Mouse (Mus musculus): ENCODE measurements around the gene Pawr.
"Not testable (repeated sequence)": the region's sequence is repeated elsewhere in the genome, so short reads cannot be mapped to it uniquely, and the experiment has no call there.

Pawr gene

DNA sequence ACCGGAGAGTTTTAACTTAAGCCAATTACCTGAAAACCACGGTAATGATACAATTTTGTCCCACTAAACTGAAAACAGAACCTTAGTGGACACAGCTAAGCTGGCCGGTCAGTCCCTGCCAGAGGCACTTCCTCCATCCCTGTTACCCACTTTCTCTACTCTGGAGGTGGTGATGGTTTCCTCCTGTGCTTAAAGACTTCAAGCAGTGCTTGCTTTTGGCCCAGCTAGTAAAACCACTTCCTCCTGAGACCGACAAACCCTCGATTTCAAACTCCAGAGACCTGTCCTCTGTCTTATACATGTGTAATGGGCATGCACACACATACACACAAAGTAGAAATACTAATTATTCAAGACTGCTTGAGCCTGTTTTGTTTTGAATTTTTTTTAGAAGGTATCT lies 85.5 kb downstream of the Pawr start:
- CTCF ChIA-PET = interaction anchor here in 1 of 4 experiments (1.6 kb wide), 1 partner anchor 28 kb away, joined by 4 read pairs; no protein-coding TSS in a partner anchor

DNA sequence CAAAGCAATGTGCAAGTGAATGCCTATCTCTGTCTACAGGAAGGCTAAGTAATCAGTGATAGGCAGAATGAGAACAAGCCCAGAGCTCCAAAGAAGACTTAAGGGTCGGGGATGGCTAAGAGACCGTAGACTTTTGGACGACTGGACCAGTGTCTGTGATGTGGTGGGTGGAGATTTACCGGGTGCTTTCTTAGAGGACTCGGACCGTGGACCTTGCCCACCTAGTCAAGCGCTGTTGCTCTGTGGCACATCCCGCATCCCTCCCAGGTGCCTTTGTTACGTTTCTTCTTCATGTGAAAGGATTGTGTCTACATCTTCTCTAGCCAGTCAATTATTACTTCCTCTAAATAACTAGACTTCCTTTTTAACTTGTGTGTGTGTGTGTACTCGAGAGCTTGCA lies 98.6 kb downstream of the Pawr start:
- ChIA-PET POLR2A (interaction anchor here in 3 of 4 experiments (0.7 to 13.3 kb wide), 13 partner anchors 10 to 144 kb away, joined by 3 to 197 read pairs (median 6); no protein-coding TSS in a partner anchor), CTCF (no interaction called here)

More for the DNA sequence above, 85.5 kb downstream of the Pawr start:
- POLR2A ChIA-PET = interaction anchor here in 3 of 4 experiments (0.9 to 3.9 kb wide), 11 partner anchors 11 to 119 kb away, joined by 3 to 9 read pairs (median 3); partner anchors contain the start of gene Pawr (in 1 of the 3)

DNA sequence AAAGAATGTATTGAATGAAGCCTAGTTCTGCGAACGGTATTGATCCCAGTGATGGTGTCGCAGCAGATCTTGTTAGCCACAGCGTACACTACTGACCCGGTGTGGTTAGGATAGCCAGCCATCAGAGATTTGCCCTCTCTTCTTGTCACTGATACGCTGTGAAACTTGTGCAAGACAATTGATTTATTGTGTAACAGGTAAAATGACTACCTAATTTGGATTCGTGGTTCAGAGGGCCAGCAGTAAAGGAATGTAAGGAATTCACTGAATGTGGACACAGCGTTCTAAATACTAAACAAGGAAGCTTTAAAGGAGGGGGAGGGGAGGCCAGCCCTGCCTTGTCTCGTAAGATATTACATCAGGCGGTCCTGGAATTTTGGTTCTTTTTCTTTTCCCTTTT lies 100.3 kb downstream of the Pawr start:
- ChIA-PET CTCF (interaction anchor here in 1 of 4 experiments (0.6 kb wide), 1 partner anchor 12 kb away, joined by 3 read pairs; no protein-coding TSS in a partner anchor), POLR2A (interaction anchor here (0.6 to 13.3 kb wide), 35 partner anchors 9 to 157 kb away, joined by 3 to 197 read pairs (median 5); partner anchors contain the start of gene Pawr (in 2 of the 4))

DNA sequence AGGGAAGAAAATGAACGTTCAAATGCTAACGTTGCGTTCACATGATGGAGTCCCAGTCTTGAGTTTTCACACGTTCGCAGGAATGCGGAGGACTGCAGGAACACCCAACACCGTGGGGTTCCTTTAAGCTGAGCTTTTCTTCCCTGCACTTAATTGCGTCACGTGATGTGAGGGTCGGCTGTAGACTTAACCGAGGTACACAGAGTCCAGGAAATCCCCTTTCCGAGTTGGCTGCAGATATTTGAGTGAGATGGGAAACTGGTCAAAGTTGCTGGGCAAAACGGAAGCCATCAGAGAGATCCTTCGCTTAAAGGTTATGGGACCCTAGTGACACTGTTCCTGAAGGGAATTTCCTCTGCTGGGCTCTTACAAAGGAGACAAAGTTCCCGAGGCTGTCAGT lies 102.1 kb downstream of the Pawr start:
- ChIA-PET POLR2A (interaction anchor here (0.6 to 13.3 kb wide), 47 partner anchors 8 to 1389 kb away, joined by 3 to 197 read pairs (median 5); partner anchors contain the start of genes Pawr (in 3 of the 4) and Ppp1r12a (in 1 of the 4)), CTCF (interaction anchor here in 3 of 4 experiments (0.6 to 2.3 kb wide), 4 partner anchors 13 to 1096 kb away, joined by 3 to 22 read pairs (median 4); no protein-coding TSS in a partner anchor)

DNA sequence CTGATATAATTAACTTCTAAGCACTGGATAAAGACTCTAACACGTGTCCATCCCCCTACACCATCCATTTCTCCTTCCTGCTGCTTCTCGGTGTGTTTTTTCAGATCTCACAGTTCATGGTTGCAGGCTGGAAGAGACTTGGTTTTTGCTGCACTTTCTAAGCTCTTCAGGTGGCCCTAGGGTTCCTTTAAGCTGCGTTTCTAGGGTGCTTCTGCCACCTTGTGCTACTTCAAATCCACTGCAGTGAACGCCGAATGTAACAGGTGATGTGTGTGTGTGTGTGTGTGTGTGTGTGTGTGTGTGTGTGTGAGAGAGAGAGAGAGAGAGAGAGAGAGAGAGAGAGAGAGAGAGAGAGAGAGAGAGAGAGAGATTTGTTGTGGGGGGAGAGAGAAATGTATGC lies 103.7 kb downstream of the Pawr start:
- ChIA-PET CTCF (interaction anchor here (0.6 to 2.6 kb wide), 44 partner anchors 8 to 1163 kb away, joined by 3 to 32 read pairs (median 4); partner anchors contain the start of gene Pawr (in 2 of the 4)), POLR2A (interaction anchor here (0.5 to 13.3 kb wide), 44 partner anchors 9 to 635 kb away, joined by 3 to 197 read pairs (median 5); partner anchors contain the start of gene Pawr (in 3 of the 4))

DNA sequence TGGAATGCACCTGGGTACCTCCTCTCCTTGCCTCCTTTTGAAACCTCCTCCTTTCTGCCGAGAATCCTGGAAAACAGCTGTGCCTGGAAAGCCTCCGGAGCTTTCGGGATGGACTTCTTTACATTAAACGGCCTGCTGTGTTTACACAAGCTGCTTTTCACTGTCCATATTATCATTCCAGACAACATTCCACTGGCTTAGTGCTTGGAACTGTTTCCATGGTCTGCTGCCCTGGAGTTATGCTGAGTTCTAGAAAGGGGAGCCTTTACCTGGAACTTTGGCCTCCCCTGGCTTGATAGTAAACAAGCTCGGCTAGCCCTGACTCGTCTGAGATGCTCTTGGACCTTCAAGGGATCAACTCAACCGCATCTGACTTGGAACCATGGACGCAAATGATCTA lies 104.4 kb downstream of the Pawr start:
- POLR2A ChIA-PET = interaction anchor here (0.5 to 13.3 kb wide), 35 partner anchors 9 to 636 kb away, joined by 3 to 197 read pairs (median 4); partner anchors contain the start of gene Pawr (in 2 of the 4)
- CTCF ChIA-PET = interaction anchor here (0.7 to 2.6 kb wide), 15 partner anchors 8 to 504 kb away, joined by 3 to 32 read pairs (median 5); no protein-coding TSS in a partner anchor

DNA sequence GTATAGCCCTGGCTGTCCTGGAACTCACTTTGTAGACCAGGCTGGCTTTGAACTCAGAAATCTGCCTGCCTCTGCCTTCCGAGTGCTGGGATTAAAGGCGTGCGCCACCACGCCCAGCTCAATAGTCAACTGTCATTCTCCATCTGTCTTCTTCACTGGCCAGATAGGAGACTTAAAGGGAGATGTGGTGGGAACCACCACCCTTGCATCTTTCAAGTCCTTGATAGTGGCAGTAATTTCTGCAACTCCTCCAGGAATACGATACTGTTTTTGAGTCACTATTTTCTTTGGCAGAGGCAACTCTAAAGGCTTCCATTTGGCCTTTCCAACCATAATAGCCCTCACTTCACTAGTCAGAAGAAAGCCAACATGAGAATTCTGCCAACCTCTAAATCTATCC lies 108.3 kb downstream of the Pawr start:
- CTCF ChIA-PET = not testable (repeated sequence)
- POLR2A ChIA-PET = interaction anchor here in 1 of 4 experiments (0.6 to 13.3 kb wide), 2 partner anchors 143 to 483 kb away, joined by 3 to 197 read pairs; no protein-coding TSS in a partner anchor

DNA sequence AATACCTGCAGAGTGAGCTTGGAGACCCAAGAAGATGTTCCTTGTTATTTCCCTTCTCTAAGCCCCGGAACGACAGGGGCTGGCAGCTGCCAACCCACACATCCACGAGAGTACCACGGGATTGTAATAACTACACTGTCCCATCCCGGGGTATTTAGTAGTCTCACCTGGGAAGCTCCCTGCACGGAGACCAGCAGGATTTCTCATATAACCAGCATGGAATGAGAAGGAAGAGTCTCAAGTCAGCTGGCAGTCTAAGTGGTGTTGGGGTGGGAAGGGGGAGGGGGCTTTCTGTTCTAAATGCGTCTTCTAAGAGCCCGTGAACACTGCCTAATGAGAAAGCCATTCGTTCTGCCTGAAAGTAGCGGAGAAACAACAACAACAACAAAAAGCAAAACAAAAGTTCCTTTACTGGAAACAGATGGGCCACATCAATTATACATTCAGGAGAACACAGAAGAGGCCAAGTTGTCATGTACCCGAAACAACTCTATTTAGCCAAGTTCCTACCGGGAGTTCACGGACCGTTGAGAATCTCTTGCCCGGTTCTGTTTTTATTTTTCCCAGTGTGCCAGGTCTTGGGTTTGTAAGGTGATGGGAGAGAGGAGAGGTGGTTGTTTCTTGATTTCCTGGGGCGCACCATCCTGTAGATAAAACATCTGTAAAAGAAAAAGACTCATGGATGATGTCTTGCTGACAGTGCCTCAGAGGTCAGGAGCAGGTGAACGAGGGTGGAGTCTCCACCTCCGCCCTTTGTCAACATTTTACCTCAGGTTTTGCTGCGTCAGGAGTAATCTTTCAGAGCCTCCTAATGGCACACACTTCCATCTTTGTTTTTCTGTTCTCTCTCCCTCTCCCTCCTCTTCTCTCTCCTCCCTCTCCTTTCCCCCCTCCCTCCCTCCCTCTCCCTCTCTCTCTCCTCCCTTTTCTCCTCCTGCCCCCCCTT lies 112.3 kb downstream of the Pawr start:
- POLR2A ChIA-PET = interaction anchor here in 3 of 4 experiments (0.6 to 7.7 kb wide), 13 partner anchors 9 to 158 kb away, joined by 3 to 122 read pairs (median 5); no protein-coding TSS in a partner anchor
- CTCF ChIA-PET = interaction anchor here in 3 of 4 experiments (0.6 to 1.2 kb wide), 4 partner anchors 9 to 145 kb away, joined by 3 to 5 read pairs (median 4); partner anchors contain the start of gene Pawr (in 1 of the 3)

DNA sequence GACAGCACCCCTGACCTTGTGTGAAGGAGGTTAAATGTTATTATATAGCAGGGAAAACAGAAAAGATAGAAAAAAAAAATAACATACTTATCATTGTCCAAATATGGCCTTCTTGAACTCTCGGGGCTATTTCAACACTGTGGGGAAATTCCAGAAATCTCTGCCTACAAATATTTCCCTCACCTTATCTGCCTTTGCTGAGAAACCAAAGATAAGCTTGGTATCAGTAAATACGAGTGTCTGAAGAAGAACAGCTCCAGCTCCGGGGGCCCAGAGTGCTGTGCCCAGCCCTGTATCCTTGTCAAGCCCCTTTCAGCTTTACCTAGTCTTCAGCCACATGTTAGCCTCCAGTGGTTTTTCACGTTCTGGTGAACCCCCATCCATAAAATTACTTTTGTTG lies 113.2 kb downstream of the Pawr start:
- ChIA-PET POLR2A (interaction anchor here (0.6 to 7.7 kb wide), 36 partner anchors 8 to 284 kb away, joined by 3 to 122 read pairs (median 4); partner anchors contain the start of genes Pawr (in 2 of the 4) and Ppp1r12a (in 1 of the 4)), CTCF (interaction anchor here (0.6 to 2.7 kb wide), 28 partner anchors 8 to 644 kb away, joined by 3 to 20 read pairs (median 4); partner anchors contain the start of gene Pawr (in 1 of the 4))

DNA sequence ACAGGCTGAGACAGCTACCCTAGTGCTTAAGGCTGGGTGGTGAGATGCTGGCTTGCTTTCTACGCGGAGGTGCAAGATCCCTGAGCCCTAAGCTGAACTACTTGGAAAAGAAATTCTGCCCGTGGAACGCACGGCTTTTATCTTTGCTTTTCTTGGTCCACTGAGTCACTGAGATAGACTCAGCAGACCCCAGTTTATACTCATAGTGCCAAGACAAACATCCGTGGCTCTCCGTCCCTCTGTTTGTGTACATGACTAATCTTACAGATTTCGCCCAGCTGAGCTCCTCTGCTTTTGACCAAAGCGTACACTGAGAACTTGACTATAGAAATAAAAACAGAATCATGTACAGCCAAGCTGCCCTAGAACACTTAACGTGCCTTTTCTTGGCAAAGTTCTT lies 113.7 kb downstream of the Pawr start:
- CTCF ChIA-PET = interaction anchor here (0.6 to 2.7 kb wide), 38 partner anchors 8 to 1259 kb away, joined by 3 to 20 read pairs (median 4); partner anchors contain the start of gene Pawr (in 1 of the 4)
- POLR2A ChIA-PET = interaction anchor here (0.6 to 7.7 kb wide), 40 partner anchors 9 to 284 kb away, joined by 3 to 122 read pairs (median 4); partner anchors contain the start of genes Pawr (in 2 of the 4) and Ppp1r12a (in 1 of the 4)

DNA sequence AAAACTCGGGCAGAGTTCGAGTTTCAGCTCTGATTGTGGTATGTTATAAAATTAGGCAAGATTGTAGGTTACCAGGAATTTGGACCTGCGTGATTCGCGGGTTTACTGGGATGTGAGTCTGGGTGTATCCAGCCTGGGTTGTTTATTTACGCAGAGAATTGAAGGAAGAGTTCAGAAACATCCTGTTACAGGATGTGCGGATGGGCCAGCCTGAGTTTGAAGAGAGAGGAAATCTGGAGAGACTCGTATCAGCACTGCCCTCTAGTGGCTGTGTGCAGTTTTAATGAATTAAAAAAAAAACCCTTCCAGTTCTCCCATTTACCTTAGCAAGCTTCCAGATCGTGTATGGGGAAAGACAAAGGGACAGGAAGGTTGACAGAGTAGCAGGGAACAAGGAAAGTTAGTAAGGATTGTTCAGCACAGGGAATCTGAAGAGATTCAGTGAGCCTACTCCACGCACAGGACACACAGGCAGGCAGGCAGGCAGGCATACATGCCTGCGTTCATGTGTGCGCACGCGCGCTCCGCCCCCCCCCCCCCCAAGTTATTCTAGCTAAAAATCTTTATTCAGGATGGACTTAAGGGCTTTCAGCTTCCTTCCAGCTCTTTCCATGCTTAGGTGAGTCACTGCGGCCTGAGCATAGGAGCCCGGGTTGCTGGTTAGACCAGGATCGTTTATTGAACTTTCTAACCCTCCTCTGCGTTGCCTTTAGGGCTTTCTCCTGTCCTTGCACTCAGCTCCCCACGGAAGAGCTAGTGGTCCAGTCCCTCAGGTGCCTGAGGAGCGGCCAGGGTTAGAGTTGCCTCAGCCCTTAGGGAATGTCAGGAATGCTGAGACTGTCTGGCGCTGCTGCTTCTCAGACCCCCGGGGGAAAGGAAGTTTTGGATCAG lies 114.4 kb downstream of the Pawr start:
- POLR2A ChIA-PET = interaction anchor here (0.6 to 7.7 kb wide), 51 partner anchors 8 to 285 kb away, joined by 3 to 122 read pairs (median 4); partner anchors contain the start of genes Pawr (in 2 of the 4) and Ppp1r12a (in 1 of the 4)

DNA sequence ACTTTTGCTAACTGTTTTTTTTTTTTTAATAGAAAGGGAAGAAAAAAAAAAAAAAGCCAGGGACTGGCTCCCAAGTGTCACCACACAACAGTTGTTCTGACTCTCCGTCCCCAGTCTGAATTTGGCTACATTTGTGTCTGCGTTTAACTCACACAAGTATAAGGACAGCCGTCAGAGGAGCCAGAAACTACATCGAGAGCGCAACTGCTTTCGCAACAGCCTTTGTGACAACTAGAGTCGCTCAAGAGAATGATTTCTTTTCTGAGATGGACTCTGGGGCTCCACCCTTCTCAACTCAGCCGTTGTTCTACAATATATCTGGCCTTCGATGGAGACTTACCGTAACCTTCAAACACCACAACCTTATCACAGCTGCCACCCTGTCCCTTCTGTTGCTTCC lies 115.3 kb downstream of the Pawr start:
- POLR2A ChIA-PET = interaction anchor here in 3 of 4 experiments (0.6 to 7.7 kb wide), 20 partner anchors 9 to 286 kb away, joined by 3 to 122 read pairs (median 6); partner anchors contain the start of genes Pawr (in 1 of the 3) and Ppp1r12a (in 1 of the 3)
- CTCF ChIA-PET = interaction anchor here in 3 of 4 experiments (0.6 to 2.7 kb wide), 13 partner anchors 8 to 182 kb away, joined by 3 to 20 read pairs (median 10); partner anchors contain the start of gene Pawr (in 1 of the 3)

More for the DNA sequence above, 114.4 kb downstream of the Pawr start:
- CTCF ChIA-PET = interaction anchor here (0.5 to 2.7 kb wide), 55 partner anchors 8 to 1307 kb away, joined by 3 to 20 read pairs (median 3); partner anchors contain the start of gene Pawr (in 1 of the 4)

DNA sequence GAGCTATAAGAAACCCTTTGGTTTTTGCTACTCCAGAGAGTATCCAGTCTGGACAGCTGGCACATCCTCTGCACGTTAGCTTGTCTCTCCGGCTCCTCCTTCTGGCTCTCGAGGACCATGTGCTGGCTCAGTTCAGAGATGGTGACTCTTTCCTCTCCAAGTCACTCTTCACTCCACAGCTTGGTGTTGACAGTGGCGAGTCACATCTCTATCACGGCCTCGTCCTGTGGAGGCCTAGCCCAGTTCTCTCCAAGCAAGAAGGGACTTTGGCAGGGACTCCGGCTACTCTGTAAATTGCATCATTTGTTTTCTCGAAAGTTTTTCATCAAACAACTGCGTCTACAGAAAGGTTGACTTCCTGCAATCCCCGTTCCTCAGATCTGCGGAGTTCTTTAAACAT lies 116.5 kb downstream of the Pawr start:
- POLR2A ChIA-PET = interaction anchor here in 2 of 4 experiments (0.7 to 7.7 kb wide), 7 partner anchors 8 to 317 kb away, joined by 3 to 122 read pairs (median 11); partner anchors contain the start of gene Pawr (in 1 of the 2)

DNA sequence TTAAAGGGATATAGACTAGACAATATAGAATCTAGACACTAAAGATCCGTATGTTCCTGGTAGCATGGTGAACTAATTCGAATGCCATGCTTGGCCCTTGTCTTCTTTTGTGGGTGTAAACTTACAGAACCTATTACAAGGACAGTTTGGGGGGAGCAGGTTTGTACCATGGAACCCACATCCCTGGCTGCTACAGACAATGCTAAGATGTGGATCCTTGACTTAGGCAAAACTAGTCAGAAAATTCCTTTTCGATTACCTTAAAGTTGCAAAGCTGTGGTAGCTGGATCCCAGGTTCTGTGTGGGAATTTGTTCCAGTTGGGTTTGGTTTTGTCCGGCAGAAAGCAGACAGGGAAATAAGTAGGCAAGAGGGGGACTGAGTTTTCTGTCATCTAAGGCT lies 118.5 kb downstream of the Pawr start:
- POLR2A ChIA-PET = interaction anchor here in 2 of 4 experiments (1.0 to 3.6 kb wide), 4 partner anchors 152 to 164 kb away, joined by 3 to 26 read pairs (median 4); no protein-coding TSS in a partner anchor

More for the DNA sequence above, 116.5 kb downstream of the Pawr start:
- CTCF ChIA-PET = no interaction called here

DNA sequence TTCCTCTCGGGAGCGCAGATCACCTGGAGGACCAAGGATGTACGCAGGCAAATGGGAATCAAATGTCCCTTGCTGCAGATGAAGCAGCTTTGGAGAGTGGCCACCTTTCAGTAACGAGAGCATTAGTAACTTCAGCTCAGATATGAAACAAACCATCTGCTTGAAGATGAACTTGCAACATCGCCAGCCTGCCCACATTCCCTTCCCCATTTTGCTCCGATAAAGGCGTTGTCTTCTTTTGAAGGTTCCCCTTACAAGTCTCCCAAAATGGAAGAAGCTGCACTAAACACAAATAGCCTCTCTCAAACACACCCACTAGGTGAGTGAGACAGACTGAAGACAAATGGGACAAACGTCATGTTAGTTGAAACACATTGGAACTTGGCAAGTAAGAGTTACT lies 119.6 kb downstream of the Pawr start:
- CTCF ChIA-PET = no interaction called here
- POLR2A ChIA-PET = interaction anchor here in 2 of 4 experiments (1.0 to 3.6 kb wide), 7 partner anchors 15 to 159 kb away, joined by 3 to 26 read pairs (median 4); partner anchors contain the start of gene Pawr (in 1 of the 2)

More for the DNA sequence above, 118.5 kb downstream of the Pawr start:
- CTCF ChIA-PET = no interaction called here

DNA sequence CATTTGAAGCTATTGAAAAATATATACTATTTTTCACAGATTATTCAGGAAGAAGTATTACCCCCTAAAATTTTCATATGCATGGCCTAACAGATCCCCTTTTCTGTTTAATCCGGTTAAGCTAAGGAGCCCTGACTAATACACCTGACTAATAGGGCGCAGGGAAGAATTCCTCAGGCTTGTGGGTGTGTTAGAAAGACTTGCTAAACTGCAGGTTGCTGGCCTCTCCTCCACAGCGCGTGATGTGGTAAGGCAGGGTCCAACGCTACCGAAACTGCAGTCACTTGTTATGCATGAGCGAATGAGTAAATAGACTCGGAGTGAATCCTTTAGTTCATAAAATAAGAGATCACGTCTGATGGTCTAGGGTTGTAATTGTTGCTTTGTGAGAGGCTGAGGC lies 120.5 kb downstream of the Pawr start:
- ChIA-PET POLR2A (interaction anchor here in 3 of 4 experiments (0.6 to 3.6 kb wide), 12 partner anchors 10 to 160 kb away, joined by 3 to 26 read pairs (median 4); partner anchors contain the start of gene Pawr (in 2 of the 3)), CTCF (no interaction called here)
